Mouse (Mus musculus): Measurements from ENCODE around the gene Zfp963.
"Not testable (repeated sequence)": the region's sequence is repeated elsewhere in the genome, so short reads cannot be mapped to it uniquely, and the experiment has no call there.

Zfp963 gene

GRCm38 (mm10) chr8:69741231-69741630 lies 8.5 kb downstream of the Zfp963 start:
- DNase-seq (ENCODE audit: extremely low read depth, insufficient read length, low spot score) = no peak

GRCm38 (mm10) chr8:69740763-69741162 lies 9.0 kb downstream of the Zfp963 start:
- DNase-seq (ENCODE audit: extremely low read depth, insufficient read length, low spot score) = no peak

- DNase-seq (ENCODE audit: extremely low read depth, insufficient read length, low spot score) = no peak
Observed at GRCm38 (mm10) chr8:69735495-69735894, 14.3 kb downstream of the Zfp963 start.

- no peak for DNase-seq (ENCODE audit: extremely low read depth, insufficient read length, low spot score)
Observed at GRCm38 (mm10) chr8:69717232-69717580, 32.6 kb downstream of the Zfp963 start.

GRCm38 (mm10) chr8:69716403-69717231 lies 33.2 kb downstream of the Zfp963 start:
- DNase-seq (ENCODE audit: extremely low read depth, insufficient read length, low spot score) = peak; percentile 92

- DNase-seq (ENCODE audit: extremely low read depth, insufficient read length, low spot score) = no peak
Observed at GRCm38 (mm10) chr8:69715366-69715765, 34.4 kb downstream of the Zfp963 start.

- no peak for DNase-seq (ENCODE audit: extremely low read depth, insufficient read length, low spot score)
Observed at GRCm38 (mm10) chr8:69713516-69713915, 36.3 kb downstream of the Zfp963 start.

GRCm38 (mm10) chr8:69710624-69711023 lies 39.1 kb downstream of the Zfp963 start, which contains the start of gene Zfp869:
Gene Zfp869, minus strand, starts transcription at chr8:69710724.
- DNase-seq (ENCODE audit: extremely low read depth, insufficient read length, low spot score) = not testable (repeated sequence)

- DNase-seq (ENCODE audit: extremely low read depth, insufficient read length, low spot score) = no peak
Observed at GRCm38 (mm10) chr8:69701810-69702209, 48.0 kb downstream of the Zfp963 start.
